Mouse (Mus musculus): Measurements from ENCODE around the gene Hectd4.

Hectd4 gene

GRCm38 (mm10) chr5:121397187-121398145 lies 177.4 kb downstream of the Hectd4 start, which contains the start of gene Naa25:
Naa25 (plus strand) TSS chr5:121397936.
- peak; percentile 96 for DNase-seq (ENCODE audit: low read depth, low spot score)

- DNase-seq (ENCODE audit: low read depth, low spot score) = peak; percentile 13
Measured at GRCm38 (mm10) chr5:121398146-121398964, 178.3 kb downstream of the Hectd4 start.

- no peak for DNase-seq (ENCODE audit: low read depth, low spot score)
Measured at GRCm38 (mm10) chr5:121398965-121399462, 179.0 kb downstream of the Hectd4 start.

- no peak for DNase-seq (ENCODE audit: low read depth, low spot score)
Measured at GRCm38 (mm10) chr5:121399540-121399939, 179.5 kb downstream of the Hectd4 start.

- DNase-seq (ENCODE audit: low read depth, low spot score) = no peak
Measured at GRCm38 (mm10) chr5:121400064-121400463, 180.0 kb downstream of the Hectd4 start.

GRCm38 (mm10) chr5:121400849-121401248 lies 180.8 kb downstream of the Hectd4 start:
- DNase-seq (ENCODE audit: low read depth, low spot score) = no peak

- no peak for DNase-seq (ENCODE audit: low read depth, low spot score)
Measured at GRCm38 (mm10) chr5:121407856-121408255, 187.8 kb downstream of the Hectd4 start.

GRCm38 (mm10) chr5:121410975-121411374 lies 191.0 kb downstream of the Hectd4 start:
- no peak for DNase-seq (ENCODE audit: low read depth, low spot score)
